Mouse (Mus musculus) embryo, embryonic 11.5 days (tissue): ENCODE measurements around the gene Rab13.

Experiments used
- DNase-seq: peaks from one replicate; pipeline ENCODE4 v3.0.0-alpha.2; 2012; ENCODE audit warnings: low read depth, low spot score

Gene Rab13

DNA sequence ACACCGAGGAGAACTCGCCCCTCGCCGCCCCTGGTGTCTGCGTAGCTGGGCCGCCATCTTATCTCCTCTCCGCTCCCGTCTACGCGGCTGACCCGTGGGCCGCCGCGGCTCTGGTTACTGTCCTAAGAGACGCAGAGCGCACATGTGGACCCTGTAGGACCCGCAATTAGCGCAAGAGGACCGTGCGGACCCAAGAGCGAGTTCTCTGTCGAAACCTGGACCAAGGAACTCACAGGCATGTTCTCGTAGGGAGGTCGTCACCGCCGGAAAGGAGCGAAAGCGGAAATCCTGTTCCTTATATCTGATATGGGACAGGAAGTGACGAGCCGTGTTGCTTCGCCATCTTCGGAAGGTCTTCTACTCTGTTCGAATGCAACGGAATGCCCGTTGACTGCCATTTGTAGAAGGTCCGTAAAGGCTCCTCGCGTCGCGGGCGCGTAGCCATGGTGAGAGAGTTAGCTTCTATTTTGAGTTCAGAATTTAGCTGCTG is at the start of gene Rab13, which contains the start of gene Rps27:
Gene Rab13, plus strand, starts transcription at position 319 of the 490 bp plus-strand sequence.
Gene Rps27, minus strand, starts transcription at position 275 of the 490 bp plus-strand sequence.
- DNase-seq = peak; percentile 84

DNA sequence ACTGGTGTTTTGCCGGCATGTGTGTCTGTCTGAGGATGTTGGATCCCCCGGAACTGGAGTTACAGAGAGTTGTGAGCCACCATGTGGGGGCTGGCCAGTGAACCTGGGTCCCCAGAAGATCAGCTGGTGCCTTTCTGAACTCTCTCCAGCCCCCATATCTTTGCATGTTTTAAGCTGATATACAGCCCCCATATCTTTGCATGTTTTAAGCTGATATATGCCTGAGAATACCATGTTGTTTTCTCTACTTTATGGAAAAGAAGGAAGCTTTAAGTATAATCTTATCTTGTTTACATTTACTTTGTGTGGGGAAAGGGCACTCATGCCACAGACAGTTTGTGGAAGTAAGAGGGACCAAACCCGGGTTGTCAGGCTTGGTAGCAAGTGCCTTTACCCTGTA is 33.9 kb upstream of the Rab13 start:
- no peak for DNase-seq

DNA sequence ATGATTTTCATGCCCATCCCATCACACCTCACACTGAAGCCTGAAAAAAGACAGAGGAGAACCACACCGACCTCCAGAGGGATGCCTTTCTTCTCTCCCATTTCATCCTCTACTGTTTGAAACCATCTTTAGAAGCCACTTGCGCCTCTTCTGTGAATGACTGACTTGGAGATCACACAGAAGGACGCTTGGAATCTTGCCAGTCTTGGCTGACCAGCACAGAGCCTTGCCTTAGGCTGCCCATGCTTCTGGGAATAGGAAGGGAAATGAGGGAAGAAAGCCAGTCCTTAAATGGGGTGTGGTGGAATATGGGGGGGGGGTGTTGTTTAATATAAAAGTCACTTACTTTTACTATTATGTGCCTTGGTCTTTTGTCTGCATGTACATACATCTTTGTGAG is 29.9 kb upstream of the Rab13 start:
- no peak for DNase-seq

DNA sequence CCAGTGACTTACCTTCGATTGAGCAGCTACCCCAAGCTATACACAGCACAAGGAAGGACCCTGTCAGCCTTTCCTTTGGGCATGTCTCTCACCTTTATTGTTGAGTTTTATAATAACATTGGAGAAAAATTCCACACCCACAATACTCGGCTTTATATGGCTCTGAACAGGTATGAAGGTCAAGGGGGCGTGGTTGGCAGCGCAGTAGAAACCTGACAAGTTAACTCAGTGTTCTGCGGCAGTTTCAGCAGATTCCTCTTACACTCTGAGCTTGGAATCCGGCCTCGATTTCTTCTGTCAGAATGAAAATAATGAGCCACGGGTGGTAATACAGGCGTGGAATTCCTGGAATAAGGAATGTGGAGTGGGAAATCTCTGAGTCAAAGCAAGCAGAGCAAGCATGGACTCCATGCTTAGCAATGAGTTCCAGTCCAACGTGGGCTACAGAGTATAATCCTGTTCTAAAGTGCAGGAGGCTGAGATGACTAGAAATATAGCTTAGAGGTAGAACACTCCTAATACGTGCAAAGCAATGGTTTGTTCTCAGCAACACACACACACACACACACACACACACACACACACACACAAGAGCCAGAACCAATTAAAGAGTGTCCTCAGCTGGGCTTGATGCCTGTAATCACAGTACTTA is 22.5 kb upstream of the Rab13 start:
- DNase-seq = no peak

DNA sequence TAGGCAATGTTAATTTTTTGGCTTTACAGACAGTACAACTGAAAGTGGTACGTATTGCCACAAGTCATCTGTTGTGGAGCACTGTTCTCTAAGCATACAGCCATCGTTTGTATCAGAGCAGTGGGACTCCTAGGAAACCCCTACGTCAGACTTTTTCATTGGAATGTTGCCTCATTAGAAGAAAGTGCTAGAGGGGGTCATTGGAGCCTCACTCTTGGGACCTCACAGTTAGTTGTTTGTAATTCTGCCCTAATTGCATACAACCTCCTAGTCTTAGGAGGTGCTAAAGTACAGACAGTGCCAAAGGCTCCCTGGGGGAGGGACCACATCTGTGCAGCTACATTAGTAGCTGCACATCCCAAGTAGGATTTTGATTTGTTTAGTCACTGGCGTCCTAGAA is 18.7 kb upstream of the Rab13 start:
- no peak for DNase-seq

DNA sequence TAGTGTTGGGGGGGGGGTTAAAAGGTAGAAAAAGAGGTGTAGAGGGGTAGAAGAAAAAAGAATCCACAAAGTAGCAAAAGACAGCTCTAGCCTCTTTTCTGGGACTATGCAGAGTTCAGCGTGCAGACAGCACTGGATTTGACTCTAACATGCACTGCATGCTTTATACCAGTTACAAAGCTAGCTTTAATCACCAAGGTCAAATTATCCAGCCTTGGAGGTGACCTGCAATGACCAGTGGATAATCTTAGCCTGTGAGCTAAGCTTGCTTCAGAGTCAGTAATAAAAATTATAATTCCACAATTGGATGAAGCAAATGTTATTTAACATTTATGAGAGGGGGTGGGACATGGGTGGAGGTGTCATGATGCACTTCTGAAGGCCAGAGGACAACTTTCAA is 17.9 kb upstream of the Rab13 start:
- no peak for DNase-seq

DNA sequence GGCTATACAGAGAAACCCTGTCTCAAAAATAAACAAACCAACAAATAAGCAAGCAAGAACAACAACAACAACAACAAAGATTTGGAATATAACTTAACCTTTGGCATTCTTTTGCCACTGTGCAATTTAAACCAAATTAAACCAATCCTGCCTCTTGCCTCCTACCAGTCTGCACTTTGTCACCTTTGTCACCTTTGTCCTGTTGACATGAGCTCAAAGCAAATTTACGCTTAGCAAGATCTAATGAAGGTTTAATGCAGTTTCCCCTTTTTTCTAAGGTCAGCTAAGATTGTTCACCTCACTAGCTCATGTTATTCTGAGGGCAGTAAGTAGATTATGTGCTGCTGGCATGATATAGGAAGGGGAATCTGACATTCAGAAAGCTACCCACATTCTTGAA is 15.9 kb upstream of the Rab13 start:
- DNase-seq = no peak

DNA sequence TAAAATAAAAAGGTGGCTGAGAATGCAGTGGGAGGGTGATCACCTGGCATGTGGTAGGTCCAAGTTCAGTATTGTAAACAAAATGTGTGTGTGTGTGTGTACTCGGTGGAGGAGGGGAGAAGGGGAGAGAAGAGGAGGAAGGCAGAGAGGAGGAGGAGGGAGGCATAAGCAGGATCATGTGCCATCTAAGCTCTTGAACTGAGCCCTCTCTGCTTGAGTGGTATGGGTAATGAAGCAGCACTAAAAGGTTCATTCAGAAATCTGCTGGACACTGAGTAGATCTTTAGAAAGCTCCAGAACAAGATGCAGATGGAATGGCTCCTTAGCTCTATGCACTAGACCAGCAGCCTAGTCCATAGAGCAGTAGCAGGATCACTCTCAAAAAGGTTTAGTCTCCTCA is 10.6 kb upstream of the Rab13 start:
- DNase-seq = no peak

DNA sequence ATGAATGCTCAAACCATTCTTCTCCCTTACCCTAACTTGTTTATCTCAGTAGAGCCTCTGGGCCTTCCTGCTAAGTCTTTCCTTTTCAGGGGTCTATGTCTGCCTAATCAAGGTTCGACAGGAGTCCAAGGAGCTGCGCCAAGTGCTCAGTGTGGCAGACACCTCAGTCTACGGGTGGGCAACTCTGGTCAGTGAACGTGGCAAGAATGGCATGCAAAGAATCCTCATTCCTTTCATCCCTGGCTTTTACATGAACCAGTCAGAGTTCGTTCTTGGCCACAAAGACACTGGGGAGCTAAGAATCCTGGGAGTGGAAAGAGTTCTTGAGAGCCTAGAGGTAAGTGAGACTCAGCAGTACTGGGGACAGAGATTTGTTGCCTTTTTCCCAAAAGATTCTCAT is 9.9 kb upstream of the Rab13 start:
- no peak for DNase-seq

DNA sequence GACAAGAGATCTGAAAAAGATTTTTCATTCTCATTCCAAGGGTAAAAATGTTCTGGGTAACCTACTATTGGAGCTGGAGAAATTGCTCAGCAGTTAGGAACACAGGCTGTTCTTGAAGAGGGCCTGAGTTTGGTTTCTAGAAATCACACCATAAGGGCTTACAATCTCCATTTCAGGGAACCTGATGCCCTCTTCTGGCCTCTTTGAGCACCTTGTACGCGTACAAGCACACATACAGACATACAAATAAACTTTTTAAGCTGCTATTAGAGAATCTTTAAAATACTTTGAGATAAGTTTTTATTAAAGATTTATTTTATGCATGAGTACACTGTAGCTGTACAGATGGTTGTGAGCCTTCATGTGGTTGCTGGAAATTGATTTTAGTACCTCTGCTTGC is 8.9 kb upstream of the Rab13 start:
- no peak for DNase-seq

DNA sequence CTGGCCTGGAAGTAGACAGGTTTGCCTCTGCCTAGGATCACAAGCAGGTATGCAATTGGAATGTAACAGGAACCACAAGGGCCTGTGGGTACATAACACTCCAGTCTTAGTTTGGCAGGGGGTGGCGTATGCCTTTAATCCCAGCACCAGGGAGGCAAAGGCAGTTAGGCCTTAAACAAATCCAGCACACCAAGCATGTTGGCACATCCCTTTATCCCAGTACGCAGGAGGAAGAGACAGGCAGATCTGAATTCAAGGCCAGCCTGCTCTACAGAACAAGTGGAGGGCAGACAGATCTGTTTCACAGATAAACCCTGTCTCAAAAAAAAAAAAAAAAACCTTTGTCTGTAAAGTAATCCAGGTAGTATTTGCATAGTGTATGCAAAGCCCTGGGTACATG is 4.8 kb upstream of the Rab13 start:
- no peak for DNase-seq

DNA sequence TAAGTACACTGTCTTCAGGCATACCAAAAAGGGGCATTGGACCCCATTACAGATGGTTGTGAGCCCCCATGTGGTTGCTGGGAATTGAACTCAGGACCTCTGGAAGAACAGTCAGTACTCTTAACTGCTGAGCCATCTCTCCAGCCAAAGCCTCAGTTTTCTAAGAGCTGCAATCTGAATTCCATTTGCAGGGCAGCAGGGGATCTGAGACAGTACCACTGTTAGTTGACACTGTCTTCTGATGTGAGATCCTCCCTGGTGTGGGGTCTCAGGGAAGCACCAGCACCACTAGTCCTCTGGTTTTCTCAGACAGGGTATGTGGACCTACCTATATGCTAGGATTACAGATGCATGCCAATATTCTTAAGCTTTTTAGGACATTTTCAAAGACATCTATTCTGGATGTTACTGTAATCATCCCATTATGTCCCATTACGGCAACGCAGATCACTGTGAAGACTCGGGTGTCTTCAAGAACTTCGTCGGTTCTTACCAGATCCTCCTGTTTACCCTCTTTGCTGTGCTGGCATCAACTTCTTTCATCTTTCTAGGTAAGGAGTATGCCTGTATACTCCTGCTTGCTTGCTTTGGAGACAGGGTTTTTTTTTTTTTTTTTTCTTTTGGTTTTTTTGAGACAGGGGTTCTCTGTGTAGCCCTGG is 3.5 kb upstream of the Rab13 start:
- DNase-seq = no peak

DNA sequence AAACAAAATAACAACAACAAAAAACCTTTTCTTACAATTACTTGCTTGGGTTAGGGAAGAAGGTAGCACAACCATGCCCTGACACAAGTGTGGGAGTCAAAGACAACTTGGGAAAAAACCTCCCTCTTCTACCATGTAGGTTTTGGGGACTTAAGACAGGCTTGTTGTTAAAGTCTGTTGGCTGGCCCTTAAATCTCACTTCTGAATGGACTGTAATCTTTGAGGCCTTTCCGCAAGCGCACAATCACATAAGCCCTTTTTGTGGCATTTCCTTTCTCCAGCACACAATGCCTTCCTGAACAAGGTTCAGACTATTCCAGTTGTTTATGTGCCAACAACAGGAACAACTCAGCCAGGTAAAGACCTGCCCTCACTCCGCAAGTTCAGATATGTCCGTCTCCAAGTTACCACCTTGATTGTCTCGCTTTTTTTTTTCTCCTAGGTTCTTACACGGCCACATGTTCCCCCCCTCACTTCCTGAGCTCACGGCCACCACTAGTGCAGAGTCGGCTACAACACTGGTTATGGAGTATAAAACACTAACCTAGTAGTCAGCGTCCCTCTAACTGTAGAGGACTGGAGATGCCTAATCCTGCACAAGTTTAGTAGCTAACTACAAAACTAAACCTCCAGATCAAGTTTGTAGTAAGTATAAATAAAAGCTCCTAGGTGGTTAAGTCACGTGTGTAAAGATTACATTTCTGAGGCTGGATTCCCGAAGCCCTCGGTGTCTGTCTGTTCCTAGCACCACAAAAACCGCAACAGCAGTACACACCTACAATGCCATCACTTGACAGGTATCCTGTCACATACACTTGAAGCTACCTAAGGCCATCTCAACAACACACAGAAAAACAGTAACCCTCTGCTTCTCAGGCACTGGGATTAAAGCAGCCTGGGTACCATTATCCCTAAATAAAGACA is 1.8 kb upstream of the Rab13 start:
- no peak for DNase-seq

DNA sequence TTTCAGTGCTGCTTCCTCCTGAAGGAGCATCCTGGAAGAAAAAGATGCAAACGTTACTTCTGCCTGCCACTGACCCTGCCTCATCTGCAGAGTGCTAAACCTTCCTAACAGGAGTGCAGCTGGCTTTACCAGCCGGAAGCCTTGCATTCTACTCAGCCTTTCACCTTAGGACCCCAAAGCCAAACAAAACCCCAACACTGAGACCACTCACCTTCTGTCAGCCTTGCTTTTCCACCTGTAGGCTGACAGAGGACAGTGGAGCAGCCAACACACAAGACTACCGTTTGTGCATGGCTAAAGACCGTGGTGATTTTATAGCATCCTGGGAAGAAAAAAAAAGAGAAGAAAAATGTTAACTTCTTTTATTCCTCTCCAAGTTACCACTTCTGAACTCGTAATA is 772 bp upstream of the Rab13 start:
- no peak for DNase-seq

DNA sequence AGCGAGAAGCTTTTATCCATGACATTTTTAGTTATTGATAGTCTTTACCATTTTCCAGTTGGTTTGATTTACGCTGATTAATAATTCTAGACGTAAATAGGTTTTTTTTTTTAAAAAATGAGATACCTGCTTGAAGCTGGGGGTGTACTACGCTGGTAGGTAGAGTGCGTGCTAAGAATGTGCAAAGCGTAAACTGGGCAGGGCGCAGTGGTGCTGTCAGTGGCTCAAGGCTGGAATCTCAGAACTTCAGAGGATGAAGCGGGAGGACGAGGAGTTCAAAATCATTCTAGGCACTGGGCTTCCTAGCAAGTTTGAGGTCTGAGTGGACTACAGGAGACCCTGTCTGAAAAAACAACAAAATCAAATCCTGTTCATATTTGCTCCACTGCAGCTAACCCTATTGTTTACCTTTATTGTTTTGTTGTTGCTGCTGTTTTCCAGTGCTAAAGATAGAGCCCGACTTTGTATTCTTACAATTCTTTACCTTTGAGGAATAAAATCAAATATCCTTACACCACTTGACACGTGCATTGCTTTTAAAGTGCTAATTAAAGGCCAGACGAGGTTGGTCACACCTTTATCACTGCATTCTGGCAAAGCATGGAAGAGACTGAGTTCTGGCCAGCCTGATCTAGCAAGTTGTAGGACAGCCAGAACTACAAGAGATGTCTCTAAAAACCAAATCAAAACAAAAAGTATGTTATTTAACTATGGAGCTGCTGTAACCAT is 625 bp downstream of the Rab13 start:
- no peak for DNase-seq

DNA sequence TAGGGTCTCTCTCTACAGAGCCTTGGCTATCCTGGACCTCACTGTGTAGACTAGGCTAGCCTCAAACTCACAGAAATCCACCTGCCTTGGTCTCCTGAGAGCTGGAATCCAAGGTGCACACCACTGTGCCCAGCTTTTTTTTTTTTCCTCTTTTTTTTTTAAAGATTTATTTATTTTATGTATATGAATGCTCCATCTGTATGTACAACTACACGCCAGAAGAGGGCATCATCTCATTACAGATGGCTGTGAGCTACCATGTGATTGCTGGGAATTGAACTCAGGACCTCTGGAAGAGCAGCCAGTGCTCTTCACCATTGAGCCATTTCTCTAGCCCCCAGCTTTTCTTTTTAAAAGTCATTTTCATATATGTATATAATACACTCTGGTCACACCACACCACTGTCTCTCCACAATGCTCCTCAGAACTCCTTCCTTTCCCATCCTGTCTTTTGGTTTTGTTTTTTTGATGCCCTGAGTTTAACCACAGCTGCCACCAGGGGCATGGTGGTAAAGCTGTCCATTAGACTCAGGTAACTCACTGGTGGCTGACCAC is 2.4 kb downstream of the Rab13 start:
- DNase-seq = no peak

DNA sequence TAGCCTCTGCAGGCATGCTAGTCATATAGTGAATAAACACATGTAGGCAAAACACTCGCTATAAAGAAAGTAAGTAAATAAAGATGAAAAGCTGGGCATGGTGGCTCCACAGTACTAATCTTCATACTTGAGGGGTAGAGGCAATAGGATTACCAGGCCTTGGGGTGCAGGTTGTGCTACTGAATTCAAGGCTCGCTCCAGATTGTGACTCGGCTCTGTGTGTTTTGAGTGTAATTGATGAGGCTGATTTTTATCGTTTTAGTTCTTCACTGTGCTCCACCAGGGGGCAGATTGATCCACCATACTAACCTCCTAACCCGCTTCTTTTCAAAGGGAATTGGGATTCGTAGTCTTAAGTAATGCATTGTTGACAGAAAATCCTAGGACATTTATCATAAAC is 6.6 kb downstream of the Rab13 start:
- DNase-seq = peak; percentile 42

DNA sequence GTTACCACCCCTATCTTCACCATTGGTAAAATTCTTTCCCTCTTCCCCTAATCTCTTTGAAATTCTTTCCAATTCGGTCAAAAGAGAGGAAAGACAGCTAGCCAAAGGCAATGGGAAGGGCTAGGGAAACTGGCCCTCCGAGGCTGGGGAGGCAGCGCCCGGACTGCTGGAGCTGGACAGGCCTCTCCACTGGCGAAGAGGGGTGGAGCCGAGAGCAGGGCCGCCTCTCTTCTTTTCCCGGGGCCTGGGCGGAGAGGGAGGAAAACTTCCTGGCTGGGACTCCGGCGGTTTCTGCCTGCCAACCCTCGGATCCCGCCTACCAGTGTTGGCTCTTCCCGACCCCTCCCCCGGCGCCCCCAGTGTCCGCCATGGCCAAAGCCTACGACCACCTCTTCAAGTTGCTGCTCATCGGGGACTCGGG is 7.0 kb downstream of the Rab13 start:
- DNase-seq = peak; percentile 32

DNA sequence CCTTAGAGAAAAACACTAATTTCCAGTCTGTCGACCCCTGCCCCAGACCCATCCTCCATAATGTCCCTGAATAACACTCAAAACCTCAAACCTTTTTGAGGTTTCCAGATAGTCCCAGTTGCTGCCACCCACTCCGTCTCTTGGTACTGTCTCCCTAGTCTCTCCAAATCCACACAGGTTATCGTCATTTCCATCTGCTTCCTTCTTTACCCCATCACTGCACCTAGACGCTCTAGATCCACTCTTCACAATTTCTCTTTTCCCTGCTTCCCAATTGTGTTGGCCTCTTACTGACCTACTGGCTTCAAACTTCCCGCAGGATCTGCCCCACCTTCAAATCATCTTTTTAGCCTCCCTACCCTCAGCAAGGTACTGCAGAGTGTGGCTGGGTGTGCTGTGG is 7.6 kb downstream of the Rab13 start:
- no peak for DNase-seq

DNA sequence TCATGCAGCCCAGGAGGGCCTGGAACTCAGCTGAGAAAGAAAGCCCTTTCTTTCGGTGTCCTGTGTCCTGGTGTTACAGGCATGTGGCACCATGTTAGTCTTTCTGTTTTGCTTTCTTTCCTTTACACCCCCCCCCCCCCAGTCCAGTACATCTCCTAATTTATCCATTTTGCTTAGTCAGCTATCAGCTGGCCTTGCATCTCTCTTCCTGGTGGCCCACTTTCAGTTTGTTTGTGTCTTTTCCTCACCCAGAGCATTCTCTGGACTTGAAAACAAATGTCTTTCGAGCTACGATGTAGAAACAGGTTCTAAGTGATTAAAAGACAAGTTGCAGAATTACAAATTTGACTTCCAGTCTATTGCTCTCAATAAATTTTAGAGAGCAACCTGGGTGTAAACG is 9.0 kb downstream of the Rab13 start:
- DNase-seq = no peak

DNA sequence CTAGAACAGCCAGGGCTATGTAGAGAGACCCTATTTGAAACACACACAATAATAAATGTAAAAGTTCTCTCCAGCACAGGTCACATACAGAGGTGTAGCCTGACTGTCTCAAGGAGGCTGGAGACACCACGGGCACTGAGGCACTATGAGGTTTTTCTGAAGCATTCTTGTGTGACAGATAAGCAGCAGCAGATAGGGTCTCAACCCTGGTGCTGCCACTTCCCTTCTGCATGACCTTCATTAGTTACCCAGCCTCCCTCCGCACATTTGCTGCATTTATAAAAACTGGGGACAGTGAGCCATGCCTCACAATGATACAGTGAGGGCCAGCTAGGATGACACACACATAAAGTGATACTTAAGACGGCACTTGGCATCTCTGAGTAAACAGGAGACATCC is 9.4 kb downstream of the Rab13 start:
- DNase-seq = no peak
